Mouse (Mus musculus) C2C12 (cell line): ENCODE measurements around the gene Trim41.

Source experiments
- CTCF ChIP-seq: IDR thresholded peaks from one replicate; pipeline ENCODE4 v1.5.1; 2011; ENCODE audit not compliant: control insufficient read depth, insufficient read depth, insufficient read length
- MYOD1 ChIP-seq: IDR thresholded peaks from one replicate; pipeline ENCODE4 v1.6.1; 2011; ENCODE audit warnings: low read depth; ENCODE audit not compliant: control insufficient read depth, insufficient read length

DNA sequence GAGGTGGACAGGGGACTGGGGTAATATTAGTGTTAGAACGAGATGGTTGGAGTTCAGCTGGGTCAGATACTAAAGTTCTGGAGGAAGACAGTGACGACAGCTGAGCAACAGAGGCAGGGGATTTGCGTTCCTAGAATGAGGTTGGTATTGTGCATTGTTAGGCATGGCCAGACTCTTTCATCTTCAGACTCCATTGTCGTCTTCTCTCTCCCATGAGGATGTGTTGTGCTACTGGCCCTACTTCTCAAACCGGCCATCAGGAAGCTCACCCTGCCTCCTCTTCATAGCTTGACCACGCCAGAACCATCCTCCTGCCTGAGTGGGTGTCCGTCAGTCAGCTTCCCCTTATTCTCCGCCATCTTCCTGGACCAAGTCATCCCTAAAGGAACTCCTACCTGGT, 58.1 kb downstream of the Trim41 start:
- TF ChIP-seq CTCF (no peak), MYOD1 (no peak)
